Mouse (Mus musculus): ENCODE data around the gene Gcgr. TPM values are rescaled to one million over a fixed set of nuclear protein-coding genes. Genes with fewer than 3 reads are reported as not detected.

Gene Gcgr
- total RNA-seq (2014; fragmentation: Nextera tagmentation), result not detected in 2 replicates
- total RNA-seq (2017), result not detected in 2 replicates

DNA sequence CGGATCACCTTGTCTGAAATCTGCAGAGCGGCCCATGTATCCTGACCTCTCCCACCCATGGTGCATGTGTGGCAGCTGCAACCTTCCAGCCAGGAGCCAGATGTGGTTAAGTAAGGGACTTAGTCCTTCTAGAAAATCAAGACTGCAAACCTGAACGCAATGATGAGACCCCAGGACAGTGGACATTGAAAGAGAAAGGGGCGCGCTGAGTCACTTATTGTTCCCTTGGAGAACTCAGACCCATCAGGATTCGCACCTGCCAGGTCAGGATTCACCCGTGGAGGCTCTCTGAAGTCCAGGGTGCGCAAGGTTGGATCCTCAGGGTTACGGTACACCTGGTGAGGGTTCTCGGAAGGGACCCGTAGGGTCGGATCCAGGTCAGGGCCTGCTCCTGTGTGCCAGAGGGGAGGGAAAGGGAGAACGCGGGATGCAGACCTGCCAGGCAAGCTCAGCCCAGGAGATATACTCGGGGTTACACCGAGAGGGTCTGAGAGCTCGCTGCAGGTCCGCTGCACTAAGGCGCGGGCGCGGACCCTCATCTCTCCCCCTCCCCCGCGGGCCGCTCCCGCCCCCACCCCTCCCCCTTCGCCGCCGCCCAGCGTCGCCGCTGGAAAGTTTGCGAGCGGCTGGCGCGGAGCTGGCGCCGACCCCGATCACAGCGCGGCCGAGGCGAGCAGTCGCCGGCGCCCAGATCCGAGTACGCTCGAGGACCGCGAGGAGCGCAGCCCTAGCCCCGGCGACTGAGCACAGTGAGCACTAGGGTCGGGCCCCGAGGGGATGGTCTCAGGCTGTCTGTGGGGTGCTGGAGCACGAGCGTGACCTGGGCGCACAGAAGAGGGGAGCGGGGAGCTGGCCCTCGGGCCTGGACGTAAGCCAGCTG is at the start of gene Gcgr:
TSS of gene Gcgr (plus strand) at position 615 of the 880 bp plus-strand sequence.
- ATAC-seq (replicated peaks; ENCODE audit: low FRiP score, low TSS enrichment, poor library complexity, severe bottlenecking), result no peak

DNA sequence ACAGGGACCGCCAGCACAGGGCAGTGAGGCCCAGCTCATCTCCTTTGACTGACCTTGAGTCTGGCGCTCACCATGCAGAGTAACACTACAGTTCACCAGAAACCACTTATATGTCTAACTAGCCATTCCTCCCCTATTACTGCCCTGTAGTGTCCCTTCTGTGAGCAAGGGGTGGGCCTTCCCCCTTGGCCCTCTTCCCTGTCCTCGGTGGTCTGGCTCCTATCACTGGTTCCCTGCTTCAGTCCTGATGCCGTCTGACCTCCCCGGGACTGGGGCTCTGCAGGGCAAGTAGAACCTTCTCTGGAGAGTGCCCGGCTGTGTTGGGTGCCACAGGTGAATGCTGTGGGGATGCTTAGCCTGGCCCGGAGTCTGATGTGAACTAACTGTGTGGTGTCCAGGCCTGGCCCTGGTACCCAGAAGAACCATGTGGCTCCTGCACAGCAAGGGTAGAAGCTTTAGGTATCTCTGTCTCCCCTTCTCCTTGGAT is 47.0 kb upstream of the Gcgr start:
- no peak for ATAC-seq (replicated peaks; ENCODE audit: low FRiP score, low TSS enrichment, poor library complexity, severe bottlenecking)

DNA sequence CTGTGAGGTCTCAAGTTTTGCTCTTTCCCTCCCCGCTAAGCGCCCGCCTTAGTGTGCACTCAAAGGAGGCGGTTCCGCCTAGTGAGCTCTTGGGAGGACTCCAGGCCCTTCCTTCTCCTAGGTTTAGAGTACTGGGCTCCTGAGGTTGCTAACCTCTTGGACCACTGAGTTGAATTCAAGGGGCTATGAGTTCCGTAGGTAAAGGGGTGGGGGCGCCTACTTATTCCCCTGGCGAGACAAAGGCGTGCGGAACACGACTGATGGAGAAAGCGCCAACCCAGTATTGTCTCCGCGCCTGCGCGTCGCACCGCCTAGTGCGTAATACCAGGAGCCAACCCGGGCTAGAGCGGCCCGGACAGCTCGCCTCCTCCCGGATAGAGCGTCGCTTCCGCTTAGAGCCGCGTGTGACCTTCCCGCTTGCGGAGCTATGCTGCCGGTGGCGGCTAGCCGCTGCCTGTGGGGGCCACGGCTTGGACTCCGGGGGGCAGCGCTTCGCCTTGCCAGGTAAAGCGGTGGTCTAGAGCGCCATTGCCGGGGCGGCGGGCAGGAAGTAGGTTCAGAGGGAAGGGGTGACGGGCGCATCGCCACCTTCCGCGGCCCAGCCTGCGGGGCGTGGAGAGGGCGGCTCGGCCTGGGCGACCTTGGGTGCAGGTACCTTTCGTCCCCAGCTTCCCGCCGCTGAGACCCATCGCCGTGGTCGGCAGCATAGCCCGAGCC is 46.1 kb upstream of the Gcgr start, which contains the start of gene Mrpl12:
TSS of gene Mrpl12 (plus strand) at position 349 of the 717 bp plus-strand sequence.
- peak; percentile 85 for ATAC-seq (replicated peaks; ENCODE audit: low FRiP score, low TSS enrichment, poor library complexity, severe bottlenecking)

DNA sequence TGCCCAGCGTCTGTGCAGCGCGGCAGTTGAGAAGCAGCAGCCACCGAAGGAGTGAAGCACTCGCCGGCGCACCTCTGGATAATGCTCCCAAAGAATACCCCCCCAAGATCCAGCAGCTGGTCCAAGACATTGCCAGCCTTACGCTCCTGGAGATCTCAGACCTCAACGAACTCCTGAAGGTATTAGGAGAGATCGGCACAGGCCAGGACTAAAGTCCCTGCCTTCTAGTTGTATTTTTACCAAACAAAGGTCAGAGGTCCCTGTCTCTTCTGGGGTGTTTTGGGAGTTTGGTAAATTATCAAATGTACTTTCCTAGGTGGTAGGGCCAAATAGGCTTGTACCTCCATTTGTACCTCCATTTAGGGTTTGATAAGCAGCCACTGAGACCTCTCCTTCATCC is 45.2 kb upstream of the Gcgr start:
- ATAC-seq (replicated peaks; ENCODE audit: low FRiP score, low TSS enrichment, poor library complexity, severe bottlenecking), result no peak

DNA sequence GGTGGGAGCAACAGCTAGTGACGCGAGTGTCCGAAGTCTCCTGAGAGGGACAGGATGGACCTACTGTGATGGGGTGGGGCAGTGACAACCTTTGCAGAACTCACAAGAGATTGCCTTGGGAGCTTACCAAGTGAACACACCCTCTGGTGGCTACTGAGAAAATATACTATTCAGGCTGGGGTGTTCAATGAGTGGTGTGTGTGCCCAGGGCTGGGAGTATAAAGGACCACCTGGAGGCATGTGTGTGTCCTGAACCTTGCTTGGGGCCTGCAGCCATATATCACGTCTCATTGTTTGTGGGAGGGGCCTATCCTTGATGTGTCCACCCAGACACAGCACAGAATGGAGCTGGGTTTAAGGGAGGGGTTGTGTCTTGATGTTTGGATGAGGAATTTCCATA is 42.0 kb upstream of the Gcgr start:
- ATAC-seq (replicated peaks; ENCODE audit: low FRiP score, low TSS enrichment, poor library complexity, severe bottlenecking), result no peak

DNA sequence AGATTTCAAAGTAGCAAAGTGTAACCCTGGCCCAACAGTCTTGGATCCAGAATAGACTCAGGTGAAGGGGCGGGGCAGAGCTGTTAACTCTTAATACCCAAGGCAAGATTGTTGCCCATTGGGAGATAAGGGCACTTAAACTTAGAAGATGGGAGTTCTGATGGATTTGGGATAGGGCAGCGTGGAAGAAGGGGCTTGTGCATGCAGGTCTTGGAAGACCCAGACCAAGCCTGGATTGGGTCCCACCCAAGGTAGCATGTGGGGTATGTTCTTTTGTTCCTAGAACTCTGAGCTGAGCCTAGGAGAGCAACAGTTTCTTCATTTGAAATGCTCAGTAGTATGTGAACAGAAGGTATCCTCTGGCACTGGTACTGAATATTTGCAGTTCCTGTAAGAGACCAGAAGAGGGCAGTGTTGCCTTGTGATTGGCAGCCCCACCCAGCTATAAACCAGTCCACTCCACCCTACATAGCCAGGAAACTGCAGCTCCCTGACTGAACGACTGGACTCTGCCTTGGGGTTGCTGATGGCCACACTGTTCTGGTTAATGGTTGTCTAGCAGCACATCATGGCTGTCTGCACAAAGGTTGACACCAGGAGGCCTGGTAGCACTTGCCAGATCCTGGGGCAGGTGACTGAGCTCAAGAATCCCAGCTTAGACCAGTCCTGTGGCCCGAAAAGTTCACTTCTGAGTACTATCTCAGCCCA is 41.3 kb upstream of the Gcgr start:
- ATAC-seq (replicated peaks; ENCODE audit: low FRiP score, low TSS enrichment, poor library complexity, severe bottlenecking), result peak; percentile 40

DNA sequence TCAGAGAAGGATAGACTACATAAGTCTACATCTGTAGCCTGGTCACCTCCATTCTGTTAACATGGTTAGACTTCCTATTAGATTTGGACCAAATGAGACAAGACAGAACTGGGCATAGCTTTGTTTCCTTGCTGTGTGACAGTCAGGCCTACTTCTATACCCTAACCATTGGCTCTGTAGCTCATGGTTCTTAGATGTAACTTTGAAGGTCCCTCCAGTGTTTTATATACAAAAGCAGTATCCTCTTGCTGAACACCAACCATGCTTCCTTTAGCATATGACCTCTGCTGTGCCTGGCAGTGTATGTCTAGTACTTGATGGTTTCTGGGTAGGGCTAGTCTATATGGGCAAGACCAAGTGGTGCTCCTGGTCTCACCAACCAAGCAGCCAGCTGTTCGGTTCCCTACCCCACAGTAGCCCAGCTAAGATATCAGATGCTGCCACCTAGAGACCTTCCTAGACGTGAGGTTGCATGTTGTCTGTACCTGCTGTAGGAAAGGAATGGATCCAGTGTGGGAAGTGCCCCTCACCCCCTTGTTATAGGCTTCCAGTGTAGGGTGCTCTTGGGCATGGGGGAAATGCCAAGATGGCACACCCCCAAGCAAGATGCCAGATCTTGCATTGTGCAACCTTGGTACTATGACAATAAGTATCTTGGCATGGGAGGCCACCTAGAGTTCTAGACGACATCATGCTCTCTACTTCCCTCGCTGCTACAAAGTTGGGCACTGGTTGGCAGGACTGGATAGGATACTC is 40.0 kb upstream of the Gcgr start:
- ATAC-seq (replicated peaks; ENCODE audit: low FRiP score, low TSS enrichment, poor library complexity, severe bottlenecking), result no peak

DNA sequence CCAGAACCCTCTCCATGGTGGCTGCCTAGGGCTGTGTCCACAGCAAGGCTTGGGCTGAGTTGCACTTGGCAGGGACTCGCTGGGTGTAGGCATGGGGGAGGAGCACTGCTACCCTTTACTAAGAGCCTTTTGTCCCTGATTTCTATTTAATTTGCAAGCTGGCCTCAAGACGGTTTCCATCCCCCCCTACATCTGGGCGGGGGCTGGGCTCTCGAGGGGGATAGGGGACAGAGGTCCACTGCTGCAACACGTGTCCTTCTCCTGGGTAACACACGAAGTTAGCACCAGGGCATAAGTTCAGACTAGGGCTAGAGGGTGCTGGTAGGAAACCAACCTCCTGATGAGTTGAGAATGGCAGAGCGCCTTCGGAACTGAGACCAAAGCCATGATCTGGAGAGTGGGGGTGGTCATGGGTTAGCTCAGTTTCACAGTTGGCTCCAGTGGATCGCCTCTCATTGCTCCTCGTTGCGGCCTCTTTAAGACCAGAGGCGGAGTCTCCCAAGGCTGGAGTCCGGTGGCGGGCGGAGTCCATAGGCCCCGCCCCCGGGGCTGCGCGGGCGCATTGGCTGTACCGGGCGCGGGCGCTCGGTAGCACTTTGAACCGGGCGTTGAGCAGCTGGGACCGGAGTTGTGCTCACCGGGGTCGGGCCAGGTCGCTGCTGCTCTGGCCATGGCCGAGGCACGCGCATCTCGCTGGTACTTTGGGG is 39.0 kb upstream of the Gcgr start, which contains the start of gene Slc25a10:
TSS of gene Slc25a10 (plus strand) at position 524 of the 707 bp plus-strand sequence.
- ATAC-seq (replicated peaks; ENCODE audit: low FRiP score, low TSS enrichment, poor library complexity, severe bottlenecking), result peak; percentile 54

DNA sequence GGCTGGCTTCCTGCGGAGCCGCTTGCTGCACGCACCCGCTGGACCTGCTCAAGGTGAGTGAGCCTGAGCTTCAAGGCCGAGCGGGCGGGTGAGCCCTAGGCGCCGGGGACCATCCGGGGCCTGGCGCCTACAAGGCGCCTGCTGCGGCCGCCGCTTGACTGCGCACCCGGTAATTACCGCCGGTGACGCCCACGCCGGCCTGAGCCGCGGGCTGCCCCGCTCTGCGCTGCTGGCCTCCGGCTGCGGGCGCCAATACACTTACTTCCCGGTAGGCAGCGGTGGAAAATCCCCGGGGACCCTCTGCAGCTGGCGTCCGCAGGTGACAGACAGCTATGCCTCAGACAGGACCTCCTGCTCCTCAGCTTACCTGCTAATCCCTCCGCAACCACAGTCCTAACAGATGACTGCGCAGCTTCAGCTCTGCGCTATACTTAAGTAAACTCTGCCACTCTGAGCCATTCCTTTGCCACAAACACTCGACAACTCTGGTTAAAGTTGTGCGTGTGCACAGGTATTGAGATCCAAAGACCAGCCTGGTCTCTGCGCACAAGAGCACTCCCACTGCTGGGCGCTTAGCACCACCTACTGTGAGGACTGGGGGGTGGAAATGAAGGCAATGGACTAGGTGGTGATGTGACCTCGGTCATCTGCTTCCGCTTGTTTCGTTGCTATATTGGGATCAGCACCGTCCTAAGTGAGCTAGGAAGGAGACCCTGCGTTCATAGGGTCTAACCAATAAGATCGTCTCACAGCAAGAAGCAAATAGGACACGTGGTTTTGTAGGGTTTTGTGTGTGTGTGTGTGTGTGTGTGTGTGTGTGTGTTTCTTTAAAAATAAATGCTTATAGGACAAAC is 38.2 kb upstream of the Gcgr start:
- peak; percentile 27; the same call in 1 of the 2 replicates for ATAC-seq (replicated peaks; ENCODE audit: low FRiP score, low TSS enrichment, poor library complexity, severe bottlenecking)

DNA sequence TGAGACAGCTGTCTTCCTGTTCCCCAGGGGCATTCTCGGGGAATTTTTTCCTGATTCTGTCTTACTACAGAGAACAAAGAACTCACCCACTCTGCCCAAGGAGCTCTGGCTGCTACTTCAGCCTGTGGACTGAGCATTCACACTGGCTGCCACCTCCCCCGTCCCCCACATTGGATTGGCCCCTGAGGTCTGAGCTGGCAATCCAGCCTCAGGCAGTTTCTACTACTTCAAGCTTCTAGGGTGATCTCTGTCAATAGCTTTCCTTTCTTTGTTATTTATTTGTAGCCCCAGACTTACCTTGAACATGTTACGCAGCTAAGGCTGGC is 37.7 kb upstream of the Gcgr start:
- ATAC-seq (replicated peaks; ENCODE audit: low FRiP score, low TSS enrichment, poor library complexity, severe bottlenecking), result no peak

DNA sequence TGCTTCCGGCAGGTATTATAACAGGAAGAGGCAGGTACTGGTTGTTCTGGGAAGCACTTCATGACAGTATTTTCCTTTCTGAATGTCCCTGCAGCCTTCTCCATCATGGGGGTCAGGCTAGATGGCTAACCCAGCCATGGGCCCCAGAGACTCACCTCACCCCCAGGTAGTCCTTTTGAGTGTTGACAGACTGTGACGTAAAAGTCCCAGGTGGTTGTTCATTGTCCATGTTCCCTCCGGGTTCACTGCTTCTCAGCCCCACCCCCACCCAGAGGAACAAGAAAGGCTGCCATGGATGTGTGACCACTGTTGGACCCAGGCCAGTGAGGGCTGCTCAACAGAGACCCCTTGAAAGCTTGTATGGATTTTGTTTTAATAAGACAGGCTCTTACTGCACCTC is 37.1 kb upstream of the Gcgr start:
- no peak for ATAC-seq (replicated peaks; ENCODE audit: low FRiP score, low TSS enrichment, poor library complexity, severe bottlenecking)

DNA sequence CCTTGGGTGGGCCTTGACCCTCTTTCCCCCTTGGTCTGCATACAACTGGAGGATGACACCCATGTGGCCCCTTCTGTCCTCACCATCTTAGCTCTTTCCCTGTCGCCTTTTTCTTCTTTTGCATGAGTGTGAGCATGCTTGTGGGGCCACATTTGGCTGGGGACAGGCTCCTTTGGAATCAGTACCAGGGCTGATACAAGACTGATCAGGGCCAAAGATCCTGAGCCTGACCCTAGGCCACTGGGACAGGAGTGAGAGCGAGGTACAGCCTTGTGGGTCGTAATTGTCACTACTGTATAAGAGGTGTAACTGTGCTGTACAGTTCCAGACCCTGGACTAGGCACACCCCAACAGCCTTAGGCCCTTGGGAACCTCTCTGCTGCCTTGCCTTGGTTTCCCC is 36.6 kb upstream of the Gcgr start:
- no peak for ATAC-seq (replicated peaks; ENCODE audit: low FRiP score, low TSS enrichment, poor library complexity, severe bottlenecking)

DNA sequence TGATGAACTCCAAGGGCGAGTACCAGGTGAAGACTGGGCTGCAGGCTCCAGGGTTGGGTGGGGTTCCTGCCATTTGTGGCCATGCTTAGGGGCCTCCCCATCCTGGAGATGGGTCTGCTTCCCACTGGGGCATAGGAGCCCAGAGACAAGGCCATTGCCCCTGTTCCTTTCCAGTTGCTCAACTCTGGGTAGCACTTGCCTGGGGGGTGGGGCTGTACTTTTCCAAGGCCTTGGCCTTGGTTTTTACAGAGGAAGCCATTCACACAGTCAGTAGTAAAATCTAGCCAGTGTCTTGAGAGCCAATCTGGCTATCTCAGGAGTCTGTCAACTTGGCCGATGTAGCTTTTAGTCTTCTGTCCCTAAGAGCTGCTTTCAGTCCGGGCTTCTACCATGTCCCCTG is 33.1 kb upstream of the Gcgr start:
- no peak for ATAC-seq (replicated peaks; ENCODE audit: low FRiP score, low TSS enrichment, poor library complexity, severe bottlenecking)

DNA sequence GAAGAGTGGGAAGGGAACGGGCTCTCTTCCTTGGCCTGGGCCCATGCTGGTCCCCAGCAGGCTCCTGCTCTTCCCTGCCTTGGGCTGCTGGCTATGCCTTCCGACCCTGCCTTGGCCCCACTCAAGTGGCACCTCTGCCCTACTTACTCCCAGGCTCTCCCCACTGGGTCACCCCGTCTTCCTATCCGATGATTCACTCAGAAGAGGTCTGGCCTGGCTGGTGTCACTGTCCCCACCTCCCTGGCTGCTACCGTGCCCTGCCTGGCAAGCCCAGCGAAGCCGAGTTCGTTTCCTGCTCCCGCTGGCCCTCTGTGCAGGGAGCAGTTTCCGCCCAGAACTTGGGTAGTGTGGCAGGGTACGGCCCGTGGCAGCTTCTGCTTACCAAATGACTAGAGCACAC is 32.3 kb upstream of the Gcgr start:
- ATAC-seq (replicated peaks; ENCODE audit: low FRiP score, low TSS enrichment, poor library complexity, severe bottlenecking), result no peak

DNA sequence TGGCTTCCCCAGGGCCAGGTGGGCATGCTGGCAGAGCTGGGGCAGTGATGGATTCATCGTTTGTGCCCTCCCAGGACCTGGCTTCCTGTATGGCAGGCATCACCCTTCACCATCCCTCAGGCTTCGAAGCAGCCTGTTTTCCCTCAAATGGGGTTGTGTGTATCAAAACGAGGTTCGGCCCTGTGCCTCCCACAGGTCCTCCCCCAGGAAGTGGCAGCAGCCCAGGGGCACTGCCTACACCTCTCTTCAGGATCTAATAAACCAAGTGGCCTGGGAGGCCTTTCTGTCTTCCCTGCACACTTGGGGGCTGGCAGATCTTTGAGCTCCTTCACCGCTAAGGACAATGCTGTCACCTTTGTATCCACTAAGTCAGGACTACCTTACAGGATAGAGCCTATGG is 31.6 kb upstream of the Gcgr start:
- no peak for ATAC-seq (replicated peaks; ENCODE audit: low FRiP score, low TSS enrichment, poor library complexity, severe bottlenecking)

DNA sequence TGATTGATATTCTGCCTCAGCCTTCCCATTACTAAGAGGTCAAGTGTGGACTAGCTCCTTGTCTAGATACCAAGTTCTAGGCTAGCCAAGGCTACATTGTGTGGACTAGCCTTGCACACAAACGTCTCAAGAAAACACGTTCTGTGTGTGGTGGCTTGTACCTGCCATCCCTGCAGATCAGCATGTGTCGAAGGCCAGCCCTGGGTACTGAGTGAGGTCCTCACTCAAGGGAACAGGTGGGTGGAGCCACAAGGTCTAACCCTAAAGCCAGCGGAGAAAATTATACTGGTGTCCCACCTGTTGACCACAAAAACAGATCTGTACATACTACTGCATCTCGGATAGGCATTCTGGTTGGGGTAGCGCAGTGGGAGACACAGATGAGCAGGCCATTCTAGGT is 30.6 kb upstream of the Gcgr start:
- ATAC-seq (replicated peaks; ENCODE audit: low FRiP score, low TSS enrichment, poor library complexity, severe bottlenecking), result no peak

DNA sequence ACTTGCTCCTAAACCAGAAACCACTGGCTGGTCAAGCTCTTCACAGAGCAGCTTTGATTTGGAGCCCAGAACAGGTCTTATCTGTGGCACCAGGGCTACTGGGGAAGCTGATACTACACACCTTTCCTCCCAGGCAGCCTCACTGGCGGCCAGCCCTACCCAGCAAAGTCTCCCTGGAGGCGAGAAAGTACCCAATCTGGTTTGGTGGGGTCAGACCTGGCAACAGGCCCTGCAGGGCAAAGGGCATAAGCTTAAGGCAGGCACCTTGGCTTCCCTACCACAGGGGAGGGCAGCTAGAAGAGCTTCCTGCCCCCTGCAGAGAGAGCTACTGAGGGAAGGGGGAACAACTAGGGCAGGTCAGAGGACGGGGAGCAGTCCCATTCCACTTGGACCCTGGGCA is 30.1 kb upstream of the Gcgr start:
- ATAC-seq (replicated peaks; ENCODE audit: low FRiP score, low TSS enrichment, poor library complexity, severe bottlenecking), result 0 out of 2 replicates have a peak, but pooled peaks have one; percentile 25

DNA sequence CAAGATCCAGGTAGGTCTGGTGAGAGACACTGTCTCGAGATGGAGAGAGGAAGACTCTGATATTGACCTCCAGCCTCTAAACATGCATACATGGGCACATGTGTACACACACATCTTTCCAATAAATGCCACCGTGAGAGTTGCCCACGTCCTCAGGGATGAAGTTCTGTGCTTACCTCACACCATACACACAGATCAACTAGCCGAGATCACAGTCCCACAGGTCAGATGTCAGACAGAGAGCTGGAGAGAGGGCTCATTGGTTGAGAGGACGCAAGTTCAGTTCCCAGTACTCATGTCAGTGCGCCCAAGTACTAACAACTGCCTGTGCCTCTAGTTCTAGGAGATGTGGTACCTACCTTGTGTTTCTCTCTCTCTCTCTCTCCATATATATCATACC is 29.5 kb upstream of the Gcgr start:
- ATAC-seq (replicated peaks; ENCODE audit: low FRiP score, low TSS enrichment, poor library complexity, severe bottlenecking), result no peak
